Mouse (Mus musculus): ENCODE data around the gene Xab2. TPM values are rescaled to one million over a fixed set of nuclear protein-coding genes. Genes with fewer than 3 reads are reported as not detected.

The Xab2 gene
- total RNA-seq (2017): 62.7 to 73.3 TPM (median 67.6 TPM) in 3 replicates

DNA sequence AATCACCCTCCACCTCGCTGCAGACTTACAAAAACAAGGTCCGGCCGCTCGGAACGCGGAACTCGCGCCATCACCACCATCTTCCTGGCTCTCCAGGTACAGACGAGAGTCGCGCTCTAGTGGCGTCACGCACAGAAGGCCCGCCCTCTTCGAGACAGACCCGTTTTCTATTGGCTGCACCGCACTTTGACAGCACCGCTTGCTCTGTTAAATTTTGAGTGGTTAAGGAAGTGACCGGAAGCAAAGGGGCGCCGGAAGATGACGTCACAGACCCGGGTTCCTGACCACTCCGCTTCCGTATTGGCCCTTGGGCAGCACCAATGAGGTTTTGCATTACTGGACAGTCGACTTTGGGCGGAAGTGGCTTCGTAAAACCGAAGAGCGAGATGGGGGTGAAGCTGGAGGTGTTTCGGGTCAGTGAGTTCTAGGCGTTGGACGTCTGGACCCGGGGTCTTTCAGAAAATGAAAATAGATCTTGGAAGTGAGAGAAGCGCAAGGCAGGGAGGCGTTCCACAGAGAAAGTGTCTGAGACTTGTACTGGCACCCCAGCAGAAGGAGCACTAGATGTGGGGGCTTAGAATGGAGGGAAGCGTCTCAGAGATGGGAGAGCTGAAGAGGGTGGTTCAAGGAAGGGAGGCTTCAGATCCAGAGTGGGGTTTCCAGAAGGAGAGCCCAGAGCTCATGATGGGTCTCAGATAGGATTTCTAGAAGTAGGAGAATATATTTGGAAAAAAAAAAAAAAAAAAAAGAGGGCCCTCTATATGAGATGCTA is at the start of gene Xab2, which contains the start of gene Pet100:
TSS of gene Xab2 (minus strand) at position 118 of the 772 bp plus-strand sequence.
TSS of gene Pet100 (plus strand) at position 350 of the 772 bp plus-strand sequence.
- peak; percentile 91 for ATAC-seq (replicated peaks; ENCODE audit: insufficient number of reproducible peaks, low FRiP score, low TSS enrichment, poor library complexity, severe bottlenecking)

DNA sequence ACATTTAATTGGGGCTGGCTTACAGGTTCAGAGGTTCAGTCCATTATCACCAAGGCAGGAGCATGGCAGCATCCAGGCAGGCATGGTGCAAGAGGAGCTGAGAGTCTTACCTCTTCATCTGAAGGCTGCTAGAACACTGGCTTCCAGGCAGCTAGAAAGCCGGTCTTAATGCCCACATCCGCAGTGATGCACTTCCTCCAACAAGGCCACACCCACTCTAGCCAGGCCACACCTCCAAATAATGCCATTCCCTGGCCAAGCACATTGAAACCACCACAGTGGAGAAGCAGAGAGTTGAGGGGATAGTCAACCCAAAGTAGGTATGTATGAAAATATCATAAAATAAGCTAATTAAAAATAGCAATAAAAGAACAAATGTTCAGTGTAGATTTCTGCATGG is 49.3 kb upstream of the Xab2 start:
- ATAC-seq (replicated peaks; ENCODE audit: insufficient number of reproducible peaks, low FRiP score, low TSS enrichment, poor library complexity, severe bottlenecking): no peak; the same call in 1 of the 2 replicates

DNA sequence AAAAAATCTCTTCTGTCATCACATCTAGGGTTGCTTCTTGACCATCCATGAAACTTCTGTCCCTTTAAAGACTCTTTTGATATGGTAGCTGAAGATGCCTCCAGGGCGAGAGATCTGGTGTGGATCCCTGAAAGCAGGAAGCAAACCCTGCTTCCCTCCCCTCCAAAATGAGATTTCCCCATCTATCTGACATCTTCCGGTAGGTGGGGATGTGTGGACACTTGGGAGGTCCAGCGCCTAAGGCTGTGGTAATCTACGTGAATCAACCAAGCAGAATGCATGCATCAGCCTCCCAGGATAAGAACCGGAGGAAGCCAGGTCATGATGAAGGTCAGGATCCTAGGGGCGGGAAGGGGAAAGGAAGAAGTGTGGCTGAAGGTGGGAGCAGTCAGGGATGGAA is 44.4 kb upstream of the Xab2 start, which contains the start of gene Mcemp1:
TSS of gene Mcemp1 (plus strand) at position 248 of the 400 bp plus-strand sequence.
- ATAC-seq (replicated peaks; ENCODE audit: insufficient number of reproducible peaks, low FRiP score, low TSS enrichment, poor library complexity, severe bottlenecking): peak; percentile 66

DNA sequence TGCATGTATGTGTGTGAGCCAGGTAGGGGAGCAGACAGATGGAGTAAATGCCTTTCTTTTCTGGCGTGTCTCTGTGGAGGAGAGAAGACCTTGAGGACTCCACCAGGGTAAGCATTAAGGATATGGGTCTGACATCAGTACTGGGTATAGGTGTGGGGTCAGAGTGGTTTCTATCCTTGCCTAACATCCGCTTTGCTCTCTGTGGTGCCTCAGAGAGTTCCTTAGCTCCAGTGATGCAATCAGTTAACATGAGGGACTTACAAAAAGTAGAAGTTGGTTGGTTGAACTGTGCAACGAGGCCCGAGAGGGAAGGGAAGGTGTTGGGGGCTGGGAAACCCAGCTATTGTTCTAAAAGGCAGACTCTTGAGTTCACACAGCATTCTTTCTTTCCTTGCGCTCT is 43.3 kb upstream of the Xab2 start:
- peak; percentile 84 for ATAC-seq (replicated peaks; ENCODE audit: insufficient number of reproducible peaks, low FRiP score, low TSS enrichment, poor library complexity, severe bottlenecking)

DNA sequence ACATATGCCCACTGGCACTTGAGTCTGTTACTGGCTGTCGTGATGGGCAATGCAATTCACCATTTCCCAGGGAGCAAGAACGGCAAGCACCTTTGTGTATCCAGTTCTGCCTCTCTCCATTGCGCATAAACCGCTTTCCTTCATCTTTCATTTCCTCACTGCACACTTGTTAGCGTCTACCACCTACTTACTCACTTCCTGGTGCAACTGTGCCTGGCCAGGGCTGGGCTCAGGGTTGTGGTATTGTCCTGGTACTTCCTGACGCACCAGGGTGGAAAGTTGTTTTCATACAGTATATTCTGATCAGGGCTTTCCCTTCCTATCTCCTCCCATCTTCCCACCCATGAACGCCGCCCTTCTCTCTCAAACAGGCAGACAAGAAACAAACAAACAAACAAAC is 39.8 kb upstream of the Xab2 start:
- ATAC-seq (replicated peaks; ENCODE audit: insufficient number of reproducible peaks, low FRiP score, low TSS enrichment, poor library complexity, severe bottlenecking): peak; percentile 70

DNA sequence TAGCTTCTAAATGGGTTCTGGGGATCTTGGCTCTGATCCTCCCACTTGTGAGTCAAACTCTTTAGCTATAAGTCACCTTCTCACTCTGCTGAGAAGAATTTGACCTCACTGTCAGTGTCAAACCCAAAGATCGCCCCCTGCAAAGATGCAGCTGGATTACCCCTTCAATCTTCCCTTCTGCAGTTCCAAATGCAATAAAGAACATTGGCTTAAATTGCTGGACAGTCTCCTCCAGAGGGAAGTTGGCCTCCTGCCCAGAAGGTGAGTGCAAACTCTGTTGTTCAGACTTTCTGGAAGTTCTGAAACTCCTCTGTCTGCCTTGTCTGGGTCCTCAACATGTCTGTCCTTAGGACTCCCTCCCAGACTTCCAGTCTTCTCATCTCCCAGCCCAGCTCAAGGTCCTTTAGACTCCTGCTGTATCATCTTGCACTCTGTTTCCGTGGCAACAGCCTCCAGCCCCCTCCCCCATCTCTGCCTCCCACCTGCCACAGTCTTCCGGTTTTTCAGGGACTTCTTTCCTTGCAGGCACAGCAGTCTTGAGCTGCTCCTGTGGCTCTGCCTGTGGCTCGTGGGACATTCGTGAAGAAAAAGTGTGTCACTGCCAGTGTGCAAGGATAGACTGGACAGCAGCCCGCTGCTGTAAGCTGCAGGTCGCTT is 35.7 kb upstream of the Xab2 start:
- ATAC-seq (replicated peaks; ENCODE audit: insufficient number of reproducible peaks, low FRiP score, low TSS enrichment, poor library complexity, severe bottlenecking): no peak

DNA sequence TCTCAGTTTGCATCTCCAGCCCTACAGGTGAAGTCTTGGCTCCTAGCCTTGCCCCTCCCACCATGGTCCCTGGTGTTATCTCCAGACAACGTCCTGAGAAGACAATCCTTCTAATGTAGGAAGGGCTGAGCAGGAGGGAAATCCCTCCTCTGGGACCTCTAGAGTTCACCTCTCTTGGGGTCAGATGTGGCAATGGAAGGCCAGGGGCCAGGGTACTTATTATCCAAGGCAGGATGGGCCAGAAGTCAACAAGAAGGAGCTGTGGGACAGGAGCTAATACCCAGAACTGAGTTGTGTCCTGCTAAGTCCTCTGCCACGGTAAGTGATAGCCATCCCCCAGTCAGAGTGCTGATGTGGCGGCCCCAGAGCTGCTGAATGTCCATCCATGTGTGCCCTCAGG is 34.4 kb upstream of the Xab2 start, which contains the start of gene Retn:
TSS of gene Retn (plus strand) at position 245 of the 400 bp plus-strand sequence.
- ATAC-seq (replicated peaks; ENCODE audit: insufficient number of reproducible peaks, low FRiP score, low TSS enrichment, poor library complexity, severe bottlenecking): no peak

DNA sequence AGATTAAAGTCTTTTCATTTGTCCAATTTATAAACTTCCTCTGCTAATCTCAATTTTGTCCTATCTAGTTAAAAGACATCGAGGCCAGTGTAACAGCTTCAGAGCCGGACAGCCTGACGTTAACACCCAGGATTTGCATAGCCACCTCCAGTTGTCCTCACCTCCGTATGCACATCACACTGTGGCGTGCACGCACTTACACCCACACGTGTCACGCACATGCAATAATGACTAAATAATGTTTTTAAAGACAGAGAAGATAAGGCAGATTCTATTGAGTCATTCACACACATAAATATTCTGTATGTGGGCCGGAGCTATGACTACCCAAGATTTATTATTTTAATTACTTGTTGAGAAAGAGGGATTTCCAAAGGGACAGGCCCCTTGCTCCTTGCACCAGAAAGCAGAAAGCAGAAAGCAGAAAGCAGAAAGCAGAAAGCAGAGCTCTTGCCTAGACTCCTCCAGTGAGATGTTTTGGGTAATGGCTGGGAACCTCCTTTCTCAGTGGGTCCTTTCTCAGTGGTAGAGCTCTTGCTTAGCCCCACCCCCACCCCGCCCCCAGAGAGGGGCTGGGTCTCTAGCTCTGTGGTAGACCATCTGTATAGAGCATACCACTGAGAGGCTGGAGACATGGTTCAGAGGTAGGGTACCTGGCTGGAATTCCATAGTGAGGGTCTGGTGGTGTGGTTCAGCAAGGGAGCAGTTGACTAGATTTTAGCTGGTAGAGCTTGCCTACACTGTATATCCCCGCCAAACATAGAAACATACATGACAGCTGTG is 33.8 kb upstream of the Xab2 start:
- ATAC-seq (replicated peaks; ENCODE audit: insufficient number of reproducible peaks, low FRiP score, low TSS enrichment, poor library complexity, severe bottlenecking): no peak

DNA sequence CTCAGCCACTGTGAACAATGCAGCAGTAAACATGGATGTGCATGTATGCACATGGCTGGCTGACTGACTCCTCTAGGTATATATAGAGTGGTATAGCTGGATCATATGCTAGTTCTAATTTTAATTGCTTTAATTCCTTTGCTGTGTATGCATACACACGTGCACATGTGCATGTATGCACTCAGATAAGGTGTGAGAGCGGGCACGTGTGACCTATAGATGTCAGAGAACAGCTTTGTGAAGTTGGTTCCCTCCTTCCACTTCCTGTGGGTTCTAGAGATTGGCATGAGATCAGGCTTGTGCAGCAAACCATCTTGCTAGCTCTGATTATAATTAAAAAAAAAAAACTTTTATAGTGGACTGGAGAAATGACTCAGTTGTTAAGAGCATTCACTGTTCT is 31.7 kb upstream of the Xab2 start:
- no peak for ATAC-seq (replicated peaks; ENCODE audit: insufficient number of reproducible peaks, low FRiP score, low TSS enrichment, poor library complexity, severe bottlenecking)

DNA sequence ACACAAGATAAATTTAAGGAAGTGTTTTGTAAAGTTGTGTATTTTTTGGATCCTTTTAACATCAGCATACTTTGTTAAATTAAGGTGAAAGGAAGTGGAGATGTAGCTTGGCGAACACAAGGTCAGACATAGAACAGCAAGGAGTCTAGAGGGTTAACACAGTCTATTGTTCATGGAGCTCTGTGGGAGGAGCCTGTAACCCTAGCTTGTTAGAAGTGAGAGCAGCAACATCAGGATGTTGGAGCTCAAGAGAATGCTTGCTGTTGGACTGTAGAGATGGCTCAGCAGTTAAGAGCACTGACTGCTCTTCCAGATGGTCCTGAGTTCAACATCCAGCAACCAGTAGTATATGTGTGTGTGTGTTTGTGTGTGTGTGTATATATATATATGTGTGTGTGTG is 27.9 kb upstream of the Xab2 start:
- ATAC-seq (replicated peaks; ENCODE audit: insufficient number of reproducible peaks, low FRiP score, low TSS enrichment, poor library complexity, severe bottlenecking): no peak; the same call in 1 of the 2 replicates

DNA sequence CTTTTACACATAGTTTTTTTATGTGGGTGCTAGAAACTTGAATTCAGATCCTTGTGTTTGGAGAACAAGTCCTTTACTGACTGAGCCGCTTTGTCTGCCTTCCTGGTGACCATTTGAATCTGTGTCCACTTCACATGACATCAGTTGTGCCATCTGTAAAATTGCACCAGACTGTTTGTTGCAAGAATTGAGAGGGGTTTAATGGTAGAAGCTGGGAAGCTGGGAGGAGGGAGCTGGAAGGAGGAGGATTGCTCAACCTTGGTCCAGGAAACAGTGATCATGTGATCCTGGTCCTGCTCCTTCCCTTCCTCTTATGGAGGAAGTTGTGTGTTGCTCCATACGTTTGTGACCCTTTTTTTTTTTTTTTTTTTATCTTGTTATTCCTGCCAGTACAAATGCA is 27.2 kb upstream of the Xab2 start:
- ATAC-seq (replicated peaks; ENCODE audit: insufficient number of reproducible peaks, low FRiP score, low TSS enrichment, poor library complexity, severe bottlenecking): peak; percentile 51

DNA sequence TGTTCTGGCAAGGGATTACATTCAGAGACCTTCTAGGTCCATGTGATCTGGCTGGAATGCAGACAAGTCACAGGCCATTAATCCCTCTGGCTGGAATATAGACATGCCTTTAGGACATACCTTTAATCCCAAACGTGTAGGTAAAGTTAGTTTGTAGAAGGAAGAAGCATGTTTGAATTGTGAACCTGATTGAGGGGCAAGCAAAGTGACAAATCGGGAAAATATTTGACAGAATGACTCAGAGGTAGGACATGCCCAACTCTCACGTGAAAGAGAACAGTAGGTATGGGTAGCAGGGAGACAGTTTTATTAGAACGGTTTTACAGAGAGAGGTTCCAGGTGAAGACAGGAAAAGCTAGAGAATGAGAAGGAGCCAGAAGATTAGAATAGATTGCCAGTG is 26.4 kb upstream of the Xab2 start:
- ATAC-seq (replicated peaks; ENCODE audit: insufficient number of reproducible peaks, low FRiP score, low TSS enrichment, poor library complexity, severe bottlenecking): no peak

DNA sequence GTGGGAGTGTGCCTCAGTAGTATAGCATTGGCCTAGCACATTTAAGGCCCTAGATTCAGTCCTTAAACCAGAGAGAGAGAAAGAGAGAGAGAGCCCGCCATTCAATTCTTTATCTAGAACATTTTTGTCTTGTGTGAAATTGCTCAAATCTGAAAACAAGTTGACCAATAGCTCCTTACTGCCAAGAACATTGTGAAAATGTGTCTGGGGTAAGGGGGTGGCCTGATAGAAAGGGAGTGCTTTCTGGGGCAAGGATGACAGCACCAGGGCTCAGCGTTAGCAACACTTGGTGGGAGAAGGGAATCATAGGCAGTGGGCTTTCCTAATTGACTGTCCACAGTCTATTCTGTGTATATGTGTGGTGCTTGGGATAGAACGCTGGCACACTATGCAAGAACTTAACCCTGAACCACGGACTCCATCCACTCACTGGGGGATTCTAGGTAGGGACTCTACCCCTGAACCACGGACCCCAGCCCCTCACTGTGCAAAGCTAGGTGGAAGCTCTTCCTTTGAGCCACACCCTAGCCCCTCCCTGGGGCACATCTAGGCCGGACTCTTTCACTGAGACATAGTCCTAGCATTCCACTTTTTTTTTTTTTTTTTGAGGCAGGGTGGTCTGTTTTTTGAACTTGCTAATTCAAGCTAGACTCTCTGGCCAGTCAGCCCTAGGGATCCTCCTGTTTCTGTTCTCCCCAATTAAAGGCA is 25.9 kb upstream of the Xab2 start:
- ATAC-seq (replicated peaks; ENCODE audit: insufficient number of reproducible peaks, low FRiP score, low TSS enrichment, poor library complexity, severe bottlenecking): no peak

DNA sequence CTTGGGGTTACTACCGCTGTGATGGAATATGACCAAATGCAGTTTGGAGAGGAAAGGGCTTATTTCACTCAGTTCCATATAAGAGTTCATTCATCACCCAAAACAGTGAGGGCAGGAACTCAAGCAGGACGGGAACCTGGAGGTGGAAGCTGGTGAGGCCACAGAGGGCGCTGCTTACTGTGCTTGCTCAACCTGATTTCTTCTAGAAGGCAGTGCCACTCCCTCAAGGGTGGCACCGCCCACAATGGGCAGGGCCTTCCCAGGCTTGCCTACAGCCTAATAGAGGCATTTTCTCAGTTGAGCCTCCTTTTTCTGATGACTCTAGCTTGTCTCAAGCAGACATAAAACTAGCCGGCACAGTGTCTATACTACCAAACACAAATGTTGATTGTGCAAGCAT is 24.7 kb upstream of the Xab2 start:
- ATAC-seq (replicated peaks; ENCODE audit: insufficient number of reproducible peaks, low FRiP score, low TSS enrichment, poor library complexity, severe bottlenecking): peak; percentile 93

DNA sequence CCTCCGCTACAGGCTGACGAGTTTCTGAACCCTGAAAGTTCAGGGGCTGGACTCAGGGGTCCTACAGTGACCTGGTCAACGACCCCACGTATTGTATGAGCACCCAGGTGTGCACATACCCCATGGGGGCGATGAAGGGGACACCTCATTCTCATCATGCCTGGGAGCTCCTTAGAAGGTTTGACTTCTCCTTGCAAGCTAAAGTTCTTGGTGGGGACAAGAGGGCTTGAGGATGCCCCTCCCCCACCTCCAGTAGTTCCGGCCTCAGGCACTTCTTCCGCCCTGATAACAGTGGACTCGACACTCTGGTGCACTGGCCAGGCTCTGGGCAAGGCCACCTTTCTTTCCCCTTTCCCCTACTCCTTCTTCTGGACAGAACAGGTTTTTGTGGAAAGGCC is 10.4 kb upstream of the Xab2 start:
- peak; percentile 25; the same call in 1 of the 2 replicates for ATAC-seq (replicated peaks; ENCODE audit: insufficient number of reproducible peaks, low FRiP score, low TSS enrichment, poor library complexity, severe bottlenecking)

DNA sequence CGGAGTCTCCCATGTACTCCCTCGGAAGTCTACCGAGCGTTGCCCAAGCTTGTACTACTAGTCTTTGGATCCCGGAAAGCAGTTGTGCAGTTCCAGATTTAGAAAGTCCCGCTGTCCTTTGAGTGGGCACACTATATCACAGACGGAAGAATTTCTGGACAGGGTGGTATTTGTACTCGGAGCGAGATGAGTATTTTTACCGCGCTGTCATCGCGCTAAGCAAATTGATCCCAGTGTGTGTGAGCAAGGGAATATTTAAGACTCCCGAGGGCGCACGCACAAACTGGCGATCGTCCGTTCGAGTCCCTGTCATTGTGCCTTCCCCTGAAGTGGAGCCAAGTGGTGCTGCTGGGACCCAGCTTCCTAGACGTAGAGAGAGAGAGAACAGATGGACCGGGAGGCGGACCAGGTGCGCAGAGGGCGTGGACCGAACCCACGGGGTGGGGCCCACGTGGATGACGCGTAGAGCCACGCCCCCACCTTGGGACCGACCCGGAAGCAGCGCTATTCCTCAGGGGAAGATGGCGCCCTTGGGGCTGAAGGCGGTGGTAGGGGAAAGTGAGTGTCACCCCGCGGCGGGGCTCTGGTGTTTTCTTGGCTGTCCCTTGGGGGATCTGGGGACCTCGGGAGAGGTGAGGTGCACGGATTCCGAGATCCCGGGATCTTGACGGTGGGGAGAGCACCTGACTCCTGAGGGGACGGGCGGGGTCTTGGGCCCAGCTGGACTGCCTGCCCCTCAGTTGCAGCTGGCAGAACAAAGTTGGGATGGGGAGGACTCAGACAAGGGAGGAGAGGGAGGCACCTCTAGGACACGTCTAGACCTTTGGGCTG is 9.7 kb upstream of the Xab2 start, which contains the start of gene Stxbp2:
TSS of gene Stxbp2 (plus strand) at position 309 of the 831 bp plus-strand sequence.
- peak; percentile 84 for ATAC-seq (replicated peaks; ENCODE audit: insufficient number of reproducible peaks, low FRiP score, low TSS enrichment, poor library complexity, severe bottlenecking)

DNA sequence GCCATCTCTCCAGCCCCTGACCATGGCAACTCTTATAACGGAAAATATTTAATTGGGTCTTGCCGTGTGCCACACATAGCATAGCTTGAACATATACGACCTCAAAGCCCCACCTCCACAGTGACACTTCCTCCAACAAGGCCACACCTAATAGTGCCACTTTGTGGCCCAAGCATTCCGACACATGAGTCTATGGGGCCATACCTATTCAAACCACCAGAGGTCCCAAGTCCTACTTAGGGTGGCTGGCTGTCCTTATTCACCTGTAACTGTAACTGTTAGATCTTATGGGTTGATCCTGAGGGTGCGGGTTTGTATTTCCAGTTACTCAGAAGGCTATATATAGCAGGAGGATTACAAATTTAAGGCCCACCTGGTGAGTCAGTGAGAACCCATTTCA is 6.9 kb upstream of the Xab2 start:
- ATAC-seq (replicated peaks; ENCODE audit: insufficient number of reproducible peaks, low FRiP score, low TSS enrichment, poor library complexity, severe bottlenecking): 0 out of 2 replicates have a peak, but pooled peaks have one; percentile 32

DNA sequence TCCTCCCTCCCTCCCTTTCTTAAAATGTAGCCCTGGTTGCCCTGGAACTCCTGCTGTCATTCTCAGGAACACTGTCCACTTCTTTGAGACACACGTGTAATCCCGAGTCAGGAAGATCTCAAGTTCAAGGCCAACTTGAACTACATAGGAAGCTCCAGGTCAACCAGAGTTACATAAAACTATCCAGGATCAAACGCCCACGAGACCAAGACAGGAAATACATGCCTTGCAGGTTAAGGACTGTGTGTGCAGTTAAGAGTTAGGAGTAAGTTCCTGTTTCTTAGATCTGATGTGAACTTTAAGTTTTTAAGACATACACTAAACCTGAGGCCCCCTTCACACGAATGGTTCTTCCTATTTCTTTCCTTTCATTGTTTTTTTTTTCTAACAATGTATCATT is 5.9 kb upstream of the Xab2 start:
- ATAC-seq (replicated peaks; ENCODE audit: insufficient number of reproducible peaks, low FRiP score, low TSS enrichment, poor library complexity, severe bottlenecking): no peak
